Mouse (Mus musculus): ENCODE data around the gene Igsf3. TPM values are rescaled to one million over a fixed set of nuclear protein-coding genes. Genes with fewer than 3 reads are reported as not detected.
A peak's percentile ranks its signal among the peaks of the same experiment; 100 is the strongest.

Igsf3 gene
- 0.50 and 0.59 TPM in 2 replicates for total RNA-seq (2012; rRNA removed)
- total RNA-seq (2014; rRNA removed): 0.45 and 0.54 TPM in 2 replicates
- 0.89 and 1.0 TPM in 2 replicates for polyA plus RNA-seq (2012; ENCODE audit: insufficient read length, low read depth)

DNA sequence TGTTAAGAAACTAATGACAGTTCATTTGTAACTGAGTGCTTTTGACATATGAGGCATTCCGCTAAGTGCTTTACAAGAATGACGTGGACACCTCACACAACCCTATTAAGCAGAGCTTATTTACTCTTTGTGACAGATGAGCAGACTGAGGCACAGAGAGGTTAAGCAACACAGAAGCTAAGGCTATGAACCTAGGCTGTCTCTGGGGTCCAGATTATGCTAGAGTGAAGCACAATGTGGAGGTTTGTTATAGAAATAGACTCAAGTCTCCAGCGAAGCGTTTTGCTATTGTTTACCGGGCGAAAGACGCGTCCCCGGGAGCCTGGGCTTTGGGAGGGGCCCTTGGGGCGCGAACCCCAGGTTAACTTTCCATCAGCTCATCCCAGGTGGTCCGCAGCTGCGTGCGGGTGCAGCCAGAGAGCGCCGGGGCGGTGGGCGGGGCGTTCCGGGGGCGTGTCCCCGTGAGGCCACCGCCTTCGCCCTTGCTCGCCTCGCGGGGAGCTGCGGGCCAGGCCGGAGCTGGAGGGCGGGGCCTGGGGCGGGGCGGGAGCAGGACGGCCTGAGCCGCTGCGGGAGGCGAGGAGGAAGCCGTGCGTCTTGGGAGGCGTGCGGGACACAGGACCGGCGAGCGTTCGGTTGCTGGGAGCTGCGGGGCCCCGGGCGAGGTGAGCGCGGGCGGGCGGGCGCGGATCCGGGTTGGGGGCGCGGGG lies at the start of gene Igsf3:
TSS of gene Igsf3 (plus strand) at position 546 of the 710 bp plus-strand sequence.
- Histone ChIP-seq H3K4me3 (replicated peaks in 1 of 3; ENCODE audit: low read depth in 2 of 3, low read length in 2 of 3, poor library complexity in 1 of 3) (peak within 1 kb of the TSS; percentile 20 to 62 (median 61)), H3K9me3 (replicated peaks; ENCODE audit: low read length) (no peaks in the 10 kb centered on the region), H3K4me1 (ENCODE audit: control insufficient read depth in 1 of 2, insufficient read depth in 2 of 2) (peaks cover 0 to 15% of the 10 kb centered on the region in 2 experiments; a peak in 2 of 4 replicates), H3K79me2 (replicated peaks; ENCODE audit: control insufficient read depth, extremely low read depth, insufficient read depth, poor library complexity, severe bottlenecking) (no peaks in the 10 kb centered on the region), H3K9ac (ENCODE audit: insufficient read depth, low read depth) (peak within 1 kb of the TSS; percentile 37; the same call in 1 of the 2 replicates), H3K27ac (ENCODE audit: insufficient read depth, low read depth) (no peak within 1 kb of the TSS), H3K4me2 (ENCODE audit: insufficient read depth, low read depth, poor library complexity, severe bottlenecking) (peak within 1 kb of the TSS; percentile 69), H3K36me3 (replicated peaks in 1 of 2; ENCODE audit: control insufficient read depth in 1 of 2, insufficient read depth in 1 of 2, low read length in 1 of 2) (no peaks in the 10 kb centered on the region), H3K27me3 (replicated peaks) (peaks cover 19% of the 10 kb centered on the region)
- dilution Hi-C loops (cut with MboI; ENCODE audit: extremely low pct_ligation_motif_present, extremely low pct_unique_long_range_greater_than_20kb, low sequenced_read_pairs) (no loop called here), in situ Hi-C loops (cut with MboI; ENCODE audit: low pct_ligation_motif_present, low pct_unique_long_range_greater_than_20kb, low sequenced_read_pairs) (loop anchor here (10.0 kb wide), 1 partner anchor 88 kb away; no protein-coding TSS in a partner anchor)
- TF ChIP-seq MXI1 (IDR thresholded peaks at IDR 0.05; ENCODE audit: low read depth, low read length): peak; percentile 30; the same call in 1 of the 2 replicates
- no peak for TF ChIP-seq RCOR1 (conservative IDR thresholded peaks at IDR 0.05; ENCODE audit: low read depth, low read length)
- TF ChIP-seq SIN3A (IDR thresholded peaks at IDR 0.05; ENCODE audit: low read length): 0 out of 2 replicates have a peak, but pooled peaks have one; percentile 8
- TF ChIP-seq NRF1 (IDR thresholded peaks at IDR 0.05; ENCODE audit: low read depth, low read length): 0 out of 2 replicates have a peak, but pooled peaks have one; percentile 11
- no peak for TF ChIP-seq HCFC1 (IDR thresholded peaks at IDR 0.05; ENCODE audit: low read depth, low read length)
- 0 out of 2 replicates have a peak, but pooled peaks have one; percentile 27 for TF ChIP-seq POLR2A (IDR thresholded peaks at IDR 0.05; ENCODE audit: low read depth, low read length)
- TF ChIP-seq TCF12 (IDR thresholded peaks at IDR 0.05; ENCODE audit: low read depth, low read length): peak; percentile 69; the same call in 1 of the 2 replicates
- TF ChIP-seq NELFE (IDR thresholded peaks at IDR 0.05; ENCODE audit: low read depth, low read length): no peak
- TF ChIP-seq MEF2A (IDR thresholded peaks at IDR 0.05; ENCODE audit: borderline replicate concordance, low read depth, low read length): no peak
- TF ChIP-seq PAX5 (IDR thresholded peaks at IDR 0.05; ENCODE audit: low read length): no peak
- no peak for TF ChIP-seq TBP (conservative IDR thresholded peaks at IDR 0.05; ENCODE audit: low read depth, low read length)
- no peak for TF ChIP-seq CHD2 (IDR thresholded peaks at IDR 0.05; ENCODE audit: low read length)
- TF ChIP-seq MAZ (IDR thresholded peaks at IDR 0.05; ENCODE audit: low read depth, low read length): no peak
- TF ChIP-seq IRF4 (IDR thresholded peaks at IDR 0.05; ENCODE audit: low read depth, low read length): no peak
- TF ChIP-seq EP300 (IDR thresholded peaks at IDR 0.05; ENCODE audit: low read length): no peak
- TF ChIP-seq USF2 (conservative IDR thresholded peaks at IDR 0.05; ENCODE audit: low read depth, low read length): no peak
- TF ChIP-seq GABPA (IDR thresholded peaks at IDR 0.05; ENCODE audit: insufficient replicate concordance, low read depth, low read length): no peak
- no peak for TF ChIP-seq RAD21 (IDR thresholded peaks at IDR 0.05; ENCODE audit: low read depth, low read length)
- no peak for TF ChIP-seq JUN (IDR thresholded peaks at IDR 0.05; ENCODE audit: insufficient read depth, low read depth, low read length)
- TF ChIP-seq USF1 (IDR thresholded peaks at IDR 0.05; ENCODE audit: low read depth, low read length): no peak
- no peak for TF ChIP-seq ETS1 (conservative IDR thresholded peaks at IDR 0.05; ENCODE audit: low read depth, low read length)
- peak; percentile 60; the same call in 1 of the 2 replicates for TF ChIP-seq UBTF (IDR thresholded peaks at IDR 0.05; ENCODE audit: low read depth, low read length)
- no peak for TF ChIP-seq CTCF (conservative IDR thresholded peaks at IDR 0.05 in 1 of 2, IDR thresholded peaks at IDR 0.05 in 1 of 2; ENCODE audit: low read depth in 2 of 2, low read length in 2 of 2)
- TF ChIP-seq E2F4 (IDR thresholded peaks at IDR 0.05; ENCODE audit: insufficient replicate concordance, low read depth, low read length): no peak
- TF ChIP-seq MYC (IDR thresholded peaks at IDR 0.05; ENCODE audit: low read depth, low read length): no peak
- no peak for TF ChIP-seq CHD1 (IDR thresholded peaks at IDR 0.05; ENCODE audit: low read depth, low read length)
- TF ChIP-seq JUND (conservative IDR thresholded peaks at IDR 0.05; ENCODE audit: low read depth, low read length): no peak
- no peak for TF ChIP-seq MAFK (IDR thresholded peaks at IDR 0.05; ENCODE audit: insufficient replicate concordance, low read length)
- no peak for TF ChIP-seq ELF1 (IDR thresholded peaks at IDR 0.05; ENCODE audit: low read depth, low read length)
- TF ChIP-seq POLR2AphosphoS2 (IDR thresholded peaks at IDR 0.05; ENCODE audit: low read depth, low read length): no peak
- TF ChIP-seq ZC3H11A (IDR thresholded peaks at IDR 0.05; ENCODE audit: low read depth, low read length): no peak
- DNase-seq (ENCODE audit: extremely low read depth): peak; percentile 64
